ENCODE assay signal across 10 mouse cellular contexts in the genomic region with DNA sequence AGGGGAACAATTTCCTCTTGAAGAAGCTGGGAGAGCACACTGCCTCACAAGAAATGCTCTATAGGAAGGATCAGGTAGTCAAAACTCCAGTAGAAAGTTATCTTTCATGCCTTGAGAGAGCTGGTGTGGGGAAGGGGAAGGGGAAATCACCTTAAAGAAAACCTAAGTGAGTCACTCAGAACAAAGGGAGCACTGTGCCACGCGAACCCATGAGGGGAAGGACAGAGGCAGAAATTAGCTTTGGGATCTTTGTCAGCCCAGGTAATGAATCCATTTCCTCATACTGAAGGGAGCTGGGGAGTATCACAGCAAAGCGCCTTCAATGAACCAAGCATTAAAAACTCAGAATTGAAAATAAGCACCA. TPM values are rescaled to one million over a fixed set of nuclear protein-coding genes. Genes with fewer than 3 reads are reported as not detected.
DNase-seq lines count a peak whose midpoint lies in the region; ATAC-seq and TF ChIP-seq lines count a peak whose summit lies in the region.
"Had no signal": no experiment of that assay in that cellular context is flagged by ENCODE, and none has a peak within 500 bp of the region (broad histone marks: within the 10 kb centered on the region; RNA-seq: fewer than 3 reads in every experiment).

No protein-coding gene starts in this region.

- H3K4me2 ChIP-seq in intestine, embryonic 16.5 days (ENCODE audit: low read depth, low read length): no peak overlapping the region
- H3K4me2 ChIP-seq: midbrain, embryonic 15.5 days had no signal

- peaks cover 18% of the 10 kb centered on the region for H3K4me1 ChIP-seq in heart, embryonic 10.5 days
- H3K4me1 ChIP-seq in intestine, embryonic 16.5 days (ENCODE audit: control insufficient read depth, insufficient read depth, low read length): peaks cover 5% of the 10 kb centered on the region

- H3K27ac ChIP-seq in heart, embryonic 10.5 days: peak overlapping the region; percentile 81
- H3K27ac ChIP-seq in left cerebral cortex, adult 2 months: no peak overlapping the region
- H3K27ac ChIP-seq in intestine, embryonic 16.5 days (ENCODE audit: low read length): peak overlapping the region; percentile 62
- H3K27ac ChIP-seq: liver, embryonic 14.5 days; midbrain, embryonic 15.5 days had no signal

- H3K36me3 ChIP-seq in heart, embryonic 10.5 days: peaks cover 29% of the 10 kb centered on the region
- peaks cover 8% of the 10 kb centered on the region for H3K36me3 ChIP-seq in intestine, embryonic 16.5 days (ENCODE audit: control insufficient read depth, insufficient read depth, low read length)

- 60% methylated on average over 3 of the region's 3 CpGs for WGBS in heart, embryonic 10.5 days
- WGBS in intestine, embryonic 16.5 days: 73% methylated on average over 3 of the region's 3 CpGs

- no peak overlapping the region for H3K9ac ChIP-seq in intestine, embryonic 16.5 days (ENCODE audit: low read depth, low read length)
- H3K9ac ChIP-seq: liver, embryonic 14.5 days; midbrain, embryonic 15.5 days had no signal

- no peaks in the 10 kb centered on the region for H3K27me3 ChIP-seq in heart, embryonic 10.5 days (ENCODE audit: insufficient read depth, poor library complexity, severe bottlenecking)
- no peaks in the 10 kb centered on the region for H3K27me3 ChIP-seq in intestine, embryonic 16.5 days (replicated peaks; ENCODE audit: control insufficient read depth, insufficient read depth, low read length)
- H3K27me3 ChIP-seq: midbrain, embryonic 15.5 days had no signal

- no peaks in the 10 kb centered on the region for H3K9me3 ChIP-seq in heart, embryonic 10.5 days
- H3K9me3 ChIP-seq in intestine, embryonic 16.5 days (ENCODE audit: control insufficient read depth, low read length): no peaks in the 10 kb centered on the region
- H3K9me3 ChIP-seq: midbrain, embryonic 15.5 days had no signal

- ATAC-seq in intestine, embryonic 16.5 days: peak; percentile 15; the same call in 1 of the 2 replicates
- ATAC-seq: midbrain, embryonic 15.5 days had no signal

- no peak for DNase-seq in heart, embryonic 10.5 days (ENCODE audit: low spot score)
- no peak for DNase-seq in heart, postnatal 4 days
- no peak for DNase-seq in left cerebral cortex, adult 2 months (ENCODE audit: extremely low spot score in 1 of 2, low spot score in 2 of 2)
- no peak for DNase-seq in left cerebral cortex, postnatal 14 days (ENCODE audit: low spot score in 2 of 2)
- peak; percentile 46 for DNase-seq in CD4-positive, CD25-positive, alpha-beta regulatory T cell, adult 2 months (ENCODE audit: low read depth, low spot score)
- DNase-seq in ovary, adult 18-20 months (ENCODE audit: low spot score): no peak
- DNase-seq in gastrocnemius, postnatal 36 days: no peak

- 0 out of 2 replicates have a peak overlapping the region, but pooled peaks have one; percentile 8 for H3K4me3 ChIP-seq in heart, embryonic 10.5 days
- H3K4me3 ChIP-seq in left cerebral cortex, adult 2 months: no peak overlapping the region
- no peak overlapping the region for H3K4me3 ChIP-seq in intestine, embryonic 16.5 days (ENCODE audit: low read length)
- H3K4me3 ChIP-seq: midbrain, embryonic 15.5 days had no signal

- intact Hi-C loops in left cerebral cortex, adult 2 months (cut with DNase I): no loop called here
- intact Hi-C loops in left cerebral cortex, postnatal 14 days (cut with DNase I): no loop called here
- intact Hi-C loops in gastrocnemius, postnatal 36 days (cut with DNase I): no loop called here

- TF ChIP-seq CTCF in left cerebral cortex, adult 2 months (IDR thresholded peaks at IDR 0.05): peak; percentile 3; the same call in 1 of the 2 replicates

RNA-seq across cellular contexts. Expression of gene Thada, which starts 45.7 kb away (rescaled TPM):
- 8.2 and 9.2 TPM in 2 replicates for polyA plus RNA-seq in heart, embryonic 10.5 days (2016; fragmentation: Nextera tagmentation; extraction: Ambion mirVana)
- total RNA-seq in heart, postnatal 4 days (2021): 10 to 100 TPM; 12.8 to 16.2 TPM
- total RNA-seq in left cerebral cortex, adult 2 months (2021): 10 to 100 TPM; 13.8 to 15.9 TPM
- total RNA-seq in left cerebral cortex, postnatal 14 days (2021): 10 to 100 TPM; 11.4 to 14.1 TPM
- polyA plus RNA-seq in intestine, embryonic 16.5 days (2015; fragmentation: Nextera tagmentation; extraction: Ambion mirVana): 4.3 and 5.3 TPM in 2 replicates
- total RNA-seq in gastrocnemius, postnatal 36 days (2021): 1 to 10 TPM; 4.3 to 5.8 TPM
